Mouse (Mus musculus) myocyte (in vitro differentiated cells): Measurements from ENCODE around the gene Dnajb11.

Experiments
- CEBPB ChIP-seq: IDR thresholded peaks from 2 replicates; pipeline ENCODE4 v1.6.1; 2011; ENCODE audit warnings: mild to moderate bottlenecking, moderate library complexity; ENCODE audit not compliant: poor library complexity, insufficient read depth, severe bottlenecking
- MAX ChIP-seq: IDR thresholded peaks from one replicate; pipeline ENCODE4 v1.6.1; 2011; ENCODE audit warnings: low read depth, mild to moderate bottlenecking, control low read depth
- MYOD1 ChIP-seq, 3 experiments: IDR thresholded peaks; one replicate each; pipeline ENCODE4 v1.6.1; 2011; ENCODE audit warnings: control low read depth in 2 of 3, low read depth in 2 of 3, mild to moderate bottlenecking in 2 of 3, moderate library complexity in 1 of 3; ENCODE audit not compliant: insufficient read length in 2 of 3, control insufficient read depth in 1 of 3
- MYOG ChIP-seq, 3 experiments: IDR thresholded peaks; one replicate each; pipeline ENCODE4 v1.6.1; 2011; ENCODE audit warnings: control low read depth in 2 of 3, low read depth in 2 of 3, mild to moderate bottlenecking in 2 of 3; ENCODE audit not compliant: insufficient read length in 2 of 3, control insufficient read depth in 1 of 3, insufficient read depth in 1 of 3
- POLR2A ChIP-seq: IDR thresholded peaks from one replicate; pipeline ENCODE4 v1.6.1; 2011; ENCODE audit warnings: low read depth, mild to moderate bottlenecking, control low read depth, moderate library complexity; ENCODE audit not compliant: insufficient read length
- POLR2AphosphoS2 ChIP-seq: IDR thresholded peaks from one replicate; pipeline ENCODE4 v1.6.1; 2011; ENCODE audit warnings: low read depth, control low read depth; ENCODE audit not compliant: insufficient read length
- TCF12 ChIP-seq: IDR thresholded peaks from one replicate; pipeline ENCODE4 v1.6.1; 2011; ENCODE audit warnings: mild to moderate bottlenecking, control low read depth; ENCODE audit not compliant: poor library complexity, insufficient read depth, severe bottlenecking
- USF1 ChIP-seq: IDR thresholded peaks from one replicate; pipeline ENCODE4 v1.6.1; 2011; ENCODE audit warnings: low read depth, mild to moderate bottlenecking, control low read depth, moderate library complexity

DNA sequence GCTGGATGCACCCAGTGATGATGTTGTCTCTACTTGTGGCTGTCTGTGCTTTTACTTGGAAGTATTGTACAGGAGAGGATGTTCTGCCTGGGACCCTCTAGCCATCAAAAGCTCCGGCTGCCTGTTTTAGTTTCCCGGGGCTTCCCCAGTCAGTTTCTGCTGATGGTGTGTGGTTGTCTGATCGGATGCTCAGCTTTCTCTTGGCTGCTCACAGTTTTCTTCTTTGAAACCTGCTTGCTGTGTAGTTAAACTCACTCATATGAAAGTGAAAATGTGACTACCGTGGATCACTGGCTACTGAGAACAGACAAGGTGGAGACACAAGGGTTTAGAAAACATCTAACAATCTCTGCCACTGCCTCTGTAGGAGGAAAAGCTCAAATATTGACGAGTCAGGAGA lies 25.8 kb downstream of the Dnajb11 start:
- TF ChIP-seq TCF12 (no peak), MAX (no peak), POLR2A (no peak), MYOD1 (IDR thresholded peaks at IDR 0.05; ENCODE audit: control insufficient read depth in 1 of 3, insufficient read length in 2 of 3, low read depth in 2 of 3) (no peak), CEBPB (no peak), POLR2AphosphoS2 (no peak), USF1 (no peak), MYOG (IDR thresholded peaks at IDR 0.05; ENCODE audit: control insufficient read depth in 1 of 3, insufficient read depth in 1 of 3, insufficient read length in 2 of 3, low read depth in 2 of 3) (no peak)
